Mouse (Mus musculus): ENCODE data around the gene U2af1.
A peak's percentile ranks its signal among the peaks of the same experiment; 100 is the strongest.

GRCm38 (mm10) chr17:31685514-31686224 is 27.0 kb upstream of the U2af1 start:
- TF ChIP-seq ZNF384 (IDR thresholded peaks at IDR 0.05; ENCODE audit: low read depth, low read length) (no peak), GATA1 (IDR thresholded peaks at IDR 0.05; ENCODE audit: low read depth, low read length) (no peak), POLR2AphosphoS2 (IDR thresholded peaks at IDR 0.05; ENCODE audit: low read length) (no peak), ZMIZ1 (IDR thresholded peaks at IDR 0.05; ENCODE audit: low read depth, low read length) (no peak), CTCF (IDR thresholded peaks at IDR 0.05 in 2 of 3, conservative IDR thresholded peaks at IDR 0.05 in 1 of 3; ENCODE audit: control insufficient read depth in 1 of 3, insufficient read depth in 1 of 3, low read depth in 2 of 3, low read length in 3 of 3, poor library complexity in 1 of 3, severe bottlenecking in 1 of 3) (peak; percentile 80 to 85 (median 80)), POLR2A (IDR thresholded peaks at IDR 0.05; ENCODE audit: control insufficient read depth in 1 of 2, insufficient read depth in 1 of 2, low read depth in 1 of 2, low read length in 2 of 2, poor library complexity in 1 of 2) (no peak)

All from MEL (cell line).